Mouse (Mus musculus): Measurements from ENCODE around the gene AU015836. TPM values are rescaled to one million over a fixed set of nuclear protein-coding genes. Genes with fewer than 3 reads are reported as not detected.
"Not testable (repeated sequence)": the region's sequence is repeated elsewhere in the genome, so short reads cannot be mapped to it uniquely, and the experiment has no call there.

AU015836 gene
- not detected for total RNA-seq (2021)
- long read RNA-seq, experiment 1 = 0 reads
- long read RNA-seq, experiment 2, partial matches to known transcripts = 0 of 1 reads
- long read RNA-seq, experiment 2, other reads (novel, unspliced or antisense) = 1 of 1 reads

- DNase-seq (ENCODE audit: low spot score in 2 of 2) = no peak
Observed at GRCm38 (mm10) chrX:93968444-93968843, at the start of gene AU015836. AU015836 (plus strand) TSS chrX:93968659.

- DNase-seq (ENCODE audit: low spot score in 2 of 2) = no peak
Observed at GRCm38 (mm10) chrX:93919017-93919416, 49.4 kb upstream of the AU015836 start.

- DNase-seq (ENCODE audit: low spot score in 2 of 2) = no peak
Observed at GRCm38 (mm10) chrX:93928379-93928778, 40.1 kb upstream of the AU015836 start.

- DNase-seq (ENCODE audit: low spot score in 2 of 2) = no peak
Observed at GRCm38 (mm10) chrX:93928794-93929193, 39.7 kb upstream of the AU015836 start.

GRCm38 (mm10) chrX:93931694-93932093 lies 36.8 kb upstream of the AU015836 start:
- DNase-seq (ENCODE audit: low spot score in 2 of 2) = no peak

- peak in 1 of 2 experiments; percentile 2 for DNase-seq (ENCODE audit: low spot score in 2 of 2)
Observed at GRCm38 (mm10) chrX:93956727-93957126, 11.7 kb upstream of the AU015836 start.

- no peak for DNase-seq (ENCODE audit: low spot score in 2 of 2)
Observed at GRCm38 (mm10) chrX:93958502-93958901, 10.0 kb upstream of the AU015836 start.

GRCm38 (mm10) chrX:93980341-93980740 lies 11.9 kb downstream of the AU015836 start:
- DNase-seq (ENCODE audit: low spot score in 2 of 2) = no peak

- DNase-seq (ENCODE audit: low spot score in 2 of 2) = no peak
Observed at GRCm38 (mm10) chrX:93982193-93982592, 13.7 kb downstream of the AU015836 start.

- not testable (repeated sequence) for DNase-seq (ENCODE audit: low spot score in 2 of 2)
Observed at GRCm38 (mm10) chrX:93985096-93985495, 16.6 kb downstream of the AU015836 start.

- no peak for DNase-seq (ENCODE audit: low spot score in 2 of 2)
Observed at GRCm38 (mm10) chrX:94006991-94007390, 38.5 kb downstream of the AU015836 start.

GRCm38 (mm10) chrX:94009442-94009841 lies 41.0 kb downstream of the AU015836 start:
- no peak for DNase-seq (ENCODE audit: low spot score in 2 of 2)

GRCm38 (mm10) chrX:94011656-94012173 lies 43.3 kb downstream of the AU015836 start:
- DNase-seq (ENCODE audit: low spot score in 2 of 2) = no peak

- peak; percentile 4 to 6 for DNase-seq (ENCODE audit: low spot score in 2 of 2)
Observed at GRCm38 (mm10) chrX:94012479-94013167, 44.2 kb downstream of the AU015836 start.

- DNase-seq (ENCODE audit: low spot score in 2 of 2) = no peak
Observed at GRCm38 (mm10) chrX:94016891-94017290, 48.4 kb downstream of the AU015836 start.

GRCm38 (mm10) chrX:94022264-94022874 lies 53.9 kb downstream of the AU015836 start:
- DNase-seq (ENCODE audit: low spot score in 2 of 2) = no peak

Other genes starting within 250 kb of the AU015836 start
- gene Pdk3, start 136.5 kb upstream of the AU015836 start, total RNA-seq (2021) = 10 to 100 TPM; 39.1 to 43.7 TPM
- 10 to 100 TPM; 40.3 to 43.1 TPM for gene Zfx, start 155.0 kb downstream of the AU015836 start, total RNA-seq (2021)
- 100 to 1,000 TPM; 111 to 179 TPM for gene Eif2s3x, start 244.2 kb downstream of the AU015836 start, total RNA-seq (2021)

All from left cerebral cortex, adult 18-20 months (tissue).